Mouse (Mus musculus) testis, adult 2 months (tissue): ENCODE measurements around the gene Lrrc9. TPM values are rescaled to one million over a fixed set of nuclear protein-coding genes. Genes with fewer than 3 reads are reported as not detected.

ENCODE experiments used
- H3K27ac ChIP-seq: fragments of 200-500 bp; 2 replicates; pipeline ENCODE4 v1.5.1; 2012; ENCODE audit warnings: low read depth, low read length; ENCODE audit not compliant: control insufficient read depth, insufficient read depth
- H3K27me3 ChIP-seq: fragments of 200-500 bp; 2 replicates; pipeline ENCODE4 v1.6.1; 2012; ENCODE audit warnings: mild to moderate bottlenecking, low read length, moderate library complexity; ENCODE audit not compliant: control insufficient read depth, insufficient read depth
- H3K36me3 ChIP-seq: fragments of 200-500 bp; 2 replicates; pipeline ENCODE4 v1.6.1; 2012; ENCODE audit warnings: mild to moderate bottlenecking, low read length; ENCODE audit not compliant: control insufficient read depth, insufficient read depth
- H3K4me1 ChIP-seq: fragments of 200-500 bp; 2 replicates; pipeline ENCODE4 v1.6.1; 2012; ENCODE audit warnings: low read length; ENCODE audit not compliant: control insufficient read depth, insufficient read depth
- H3K4me3 ChIP-seq: fragments of 200-500 bp; 2 replicates; pipeline ENCODE4 v1.5.1; 2012; ENCODE audit warnings: low read depth, mild to moderate bottlenecking, low read length, moderate library complexity, mixed read lengths; ENCODE audit not compliant: control insufficient read depth
- CTCF ChIP-seq: fragments of 200-500 bp; IDR thresholded peaks from 2 replicates; pipeline ENCODE4 v1.5.1; 2012; ENCODE audit warnings: low read depth, mild to moderate bottlenecking, inconsistent platforms, low read length, moderate library complexity; ENCODE audit not compliant: control insufficient read depth, insufficient read depth, insufficient replicate concordance
- POLR2A ChIP-seq: fragments of 200-500 bp; IDR thresholded peaks from 2 replicates; pipeline ENCODE4 v1.6.1; 2012; ENCODE audit warnings: low read depth, mild to moderate bottlenecking, inconsistent platforms, low read length, moderate library complexity; ENCODE audit not compliant: control insufficient read depth
- polyA plus RNA-seq: library from polyadenylated mRNA; depleted of rRNA; stranded (reverse); fragments of >200 nt; gene quantifications from 2 replicates; pipeline ENCODE4 v1.2.3, GENCODE M21; 2012

The Lrrc9 gene
- polyA plus RNA-seq, 1 experiment = 73.4 TPM

GRCm38 (mm10) chr12:72453941-72454340 is 12.3 kb downstream of the Lrrc9 start:
- H3K4me3 ChIP-seq = no peak overlapping the region
- no peaks in the 10 kb centered on the region for H3K27me3 ChIP-seq
- no peaks in the 10 kb centered on the region for H3K4me1 ChIP-seq
- TF ChIP-seq CTCF = no peak
- no peak for TF ChIP-seq POLR2A
- no peak overlapping the region for H3K27ac ChIP-seq
- H3K36me3 ChIP-seq = no peaks in the 10 kb centered on the region

- no peak for TF ChIP-seq POLR2A
- Histone ChIP-seq H3K27me3 (no peaks in the 10 kb centered on the region), H3K27ac (no peak overlapping the region), H3K36me3 (no peaks in the 10 kb centered on the region), H3K4me1 (no peaks in the 10 kb centered on the region), H3K4me3 (no peak overlapping the region)
Observed at GRCm38 (mm10) chr12:72461191-72461893, 19.7 kb downstream of the Lrrc9 start.

GRCm38 (mm10) chr12:72461894-72462530 is 20.3 kb downstream of the Lrrc9 start:
- no peaks in the 10 kb centered on the region for H3K36me3 ChIP-seq
- no peak overlapping the region for H3K4me3 ChIP-seq
- no peaks in the 10 kb centered on the region for H3K4me1 ChIP-seq
- TF ChIP-seq CTCF = no peak
- TF ChIP-seq POLR2A = no peak
- no peaks in the 10 kb centered on the region for H3K27me3 ChIP-seq
- H3K27ac ChIP-seq = no peak overlapping the region

GRCm38 (mm10) chr12:72465826-72466501 is 24.3 kb downstream of the Lrrc9 start:
- Histone ChIP-seq H3K4me3 (no peak overlapping the region), H3K27ac (no peak overlapping the region), H3K36me3 (no peaks in the 10 kb centered on the region), H3K4me1 (no peaks in the 10 kb centered on the region), H3K27me3 (no peaks in the 10 kb centered on the region)
- TF ChIP-seq POLR2A (no peak), CTCF (no peak)

- Histone ChIP-seq H3K27me3 (no peaks in the 10 kb centered on the region), H3K36me3 (no peaks in the 10 kb centered on the region), H3K4me1 (no peaks in the 10 kb centered on the region), H3K4me3 (no peak overlapping the region), H3K27ac (no peak overlapping the region)
- TF ChIP-seq CTCF (no peak), POLR2A (no peak)
Observed at GRCm38 (mm10) chr12:72467269-72467668, 25.6 kb downstream of the Lrrc9 start.

- Histone ChIP-seq H3K27me3 (no peaks in the 10 kb centered on the region), H3K4me1 (no peaks in the 10 kb centered on the region), H3K27ac (no peak overlapping the region), H3K4me3 (no peak overlapping the region), H3K36me3 (no peaks in the 10 kb centered on the region)
- TF ChIP-seq CTCF (no peak), POLR2A (no peak)
Observed at GRCm38 (mm10) chr12:72467789-72468188, 26.1 kb downstream of the Lrrc9 start.

- Histone ChIP-seq H3K36me3 (no peaks in the 10 kb centered on the region; the same call in 1 of the 2 replicates), H3K4me3 (no peak overlapping the region), H3K4me1 (no peaks in the 10 kb centered on the region), H3K27me3 (no peaks in the 10 kb centered on the region), H3K27ac (no peak overlapping the region; the same call in 1 of the 2 replicates)
- TF ChIP-seq CTCF (no peak), POLR2A (no peak)
Observed at GRCm38 (mm10) chr12:72476773-72477450, 35.2 kb downstream of the Lrrc9 start.
